Mouse (Mus musculus): Measurements from ENCODE around the gene Gm7271.
A peak's percentile ranks its signal among the peaks of the same experiment; 100 is the strongest.

Gene Gm7271

GRCm38 (mm10) chr5:76483811-76484210 is at the start of gene Gm7271:
Gene Gm7271, plus strand, starts transcription at chr5:76484040.
- no peak for DNase-seq

GRCm38 (mm10) chr5:76437100-76437499 is 46.7 kb upstream of the Gm7271 start:
- DNase-seq = no peak

GRCm38 (mm10) chr5:76437696-76438095 is 46.1 kb upstream of the Gm7271 start:
- DNase-seq = no peak

GRCm38 (mm10) chr5:76441431-76441830 is 42.4 kb upstream of the Gm7271 start:
- no peak for DNase-seq

- no peak for DNase-seq
These were observed 8.9 kb upstream of the Gm7271 start for GRCm38 (mm10) chr5:76474931-76475330.

GRCm38 (mm10) chr5:76476873-76477272 is 7.0 kb upstream of the Gm7271 start:
- DNase-seq = no peak

- no peak for DNase-seq
These were observed 6.1 kb upstream of the Gm7271 start for GRCm38 (mm10) chr5:76477764-76478163.

GRCm38 (mm10) chr5:76495126-76495525 is 11.3 kb downstream of the Gm7271 start:
- no peak for DNase-seq

GRCm38 (mm10) chr5:76522446-76522845 is 38.6 kb downstream of the Gm7271 start:
- no peak for DNase-seq

GRCm38 (mm10) chr5:76524623-76525022 is 40.8 kb downstream of the Gm7271 start:
- no peak for DNase-seq

- DNase-seq = no peak
These were observed 41.2 kb downstream of the Gm7271 start for GRCm38 (mm10) chr5:76525066-76525465.

- no peak for DNase-seq
These were observed 42.0 kb downstream of the Gm7271 start for GRCm38 (mm10) chr5:76525829-76526228.

- DNase-seq = peak; percentile 96
These were observed 45.3 kb downstream of the Gm7271 start, which contains the start of gene Exoc1 for GRCm38 (mm10) chr5:76529040-76529703. Gene Exoc1, plus strand, starts transcription at chr5:76529311.

- DNase-seq = no peak
These were observed 45.8 kb downstream of the Gm7271 start for GRCm38 (mm10) chr5:76529704-76530066.

GRCm38 (mm10) chr5:76533186-76533585 is 49.3 kb downstream of the Gm7271 start:
- peak; percentile 20 for DNase-seq

- no peak for DNase-seq
These were observed 52.4 kb downstream of the Gm7271 start for GRCm38 (mm10) chr5:76536231-76536630.

- no peak for DNase-seq
These were observed 53.7 kb downstream of the Gm7271 start for GRCm38 (mm10) chr5:76537578-76537977.

- no peak for DNase-seq
These were observed 56.3 kb downstream of the Gm7271 start for GRCm38 (mm10) chr5:76540181-76540580.

- no peak for DNase-seq
These were observed 57.0 kb downstream of the Gm7271 start for GRCm38 (mm10) chr5:76540842-76541241.

GRCm38 (mm10) chr5:76543200-76543599 is 59.4 kb downstream of the Gm7271 start:
- no peak for DNase-seq

GRCm38 (mm10) chr5:76550426-76550825 is 66.6 kb downstream of the Gm7271 start:
- no peak for DNase-seq

GRCm38 (mm10) chr5:76565321-76565720 is 81.5 kb downstream of the Gm7271 start:
- peak; percentile 76 for DNase-seq

All from kidney, postnatal 10 days (tissue).